Mouse (Mus musculus) monocyte, adult 5-6 weeks (primary cell): Measurements from ENCODE around the gene Hdgfl1. TPM values are rescaled to one million over a fixed set of nuclear protein-coding genes. Genes with fewer than 3 reads are reported as not detected.

Experiments used
- ATAC-seq: fragments of 153-309, 156-312 bp; replicated peaks from 2 replicates; pipeline ENCODE4 v1.8.0; 2017; ENCODE audit warnings: mild to moderate bottlenecking; ENCODE audit not compliant: low TSS enrichment, insufficient number of reproducible peaks, severe bottlenecking, poor library complexity, low FRiP score
- total RNA-seq: library from RNA; stranded (forward); fragments of 200-1000, 200-491, 200-594 nt; gene quantifications from 3 replicates; pipeline ENCODE4 v1.2.3, GENCODE M21; 2017

Gene Hdgfl1
- not detected in 3 replicates for total RNA-seq

DNA sequence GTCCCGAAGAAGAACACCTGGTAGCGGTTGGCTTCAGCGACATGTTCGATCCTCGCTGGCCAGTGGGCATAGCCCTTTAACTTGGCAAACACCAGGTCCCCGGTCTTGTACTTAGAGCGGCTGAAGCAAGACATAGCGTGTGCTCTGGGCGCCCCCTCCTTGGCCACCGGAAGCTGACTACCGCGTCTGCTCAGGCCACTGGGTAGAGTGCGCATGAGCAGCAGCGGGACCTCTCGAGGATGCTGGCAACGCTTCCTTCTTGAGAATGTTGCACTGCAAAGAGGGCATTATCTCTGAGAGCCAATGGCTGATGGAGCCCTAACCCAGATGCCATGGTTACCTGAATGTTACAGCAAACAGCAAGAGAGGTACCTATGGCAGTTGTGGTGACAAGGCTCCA, at the start of gene Hdgfl1:
Gene Hdgfl1 (minus strand): TSS at position 211 of the 400 bp plus-strand sequence.
- ATAC-seq, result no peak

DNA sequence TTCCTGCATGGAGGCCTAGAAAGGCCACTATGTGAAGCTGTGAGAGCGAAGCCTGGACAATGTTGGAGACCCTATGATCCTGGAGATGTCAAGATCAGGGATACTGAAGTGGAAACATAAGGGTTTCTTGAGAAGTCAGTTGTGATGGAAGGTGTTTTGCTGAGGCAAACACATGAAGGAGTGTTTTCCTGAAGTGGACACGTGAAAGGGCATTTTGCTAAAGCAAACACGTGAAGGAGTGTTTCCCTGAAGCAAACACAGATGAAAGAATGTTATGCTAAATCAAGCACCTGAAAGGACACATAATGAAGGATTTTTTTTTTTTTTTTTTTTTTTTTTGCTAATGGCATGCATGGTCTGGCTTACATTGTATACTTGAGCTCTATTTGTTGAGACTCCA, 25.5 kb upstream of the Hdgfl1 start:
- no peak for ATAC-seq

DNA sequence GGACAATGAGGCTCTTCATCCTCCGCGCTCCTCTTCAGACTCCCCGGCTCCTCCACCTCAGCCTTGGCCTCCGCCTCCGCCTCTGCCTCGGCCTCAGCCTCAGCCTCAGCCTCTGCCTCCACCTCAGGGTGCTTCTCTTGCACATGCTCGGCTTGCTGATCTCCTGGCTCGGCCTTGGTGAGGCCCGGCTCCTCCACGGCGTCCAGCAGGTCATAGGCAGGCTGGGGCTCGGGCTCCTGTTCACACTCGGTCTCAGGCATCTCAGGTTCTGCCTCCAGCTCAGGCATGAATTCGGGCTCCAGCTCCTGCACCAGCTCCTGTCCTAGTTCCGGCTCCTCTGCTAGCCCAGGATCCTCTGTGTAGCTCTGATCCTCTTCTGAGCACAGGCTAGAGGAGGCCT, 541 bp downstream of the Hdgfl1 start:
- ATAC-seq, result no peak

DNA sequence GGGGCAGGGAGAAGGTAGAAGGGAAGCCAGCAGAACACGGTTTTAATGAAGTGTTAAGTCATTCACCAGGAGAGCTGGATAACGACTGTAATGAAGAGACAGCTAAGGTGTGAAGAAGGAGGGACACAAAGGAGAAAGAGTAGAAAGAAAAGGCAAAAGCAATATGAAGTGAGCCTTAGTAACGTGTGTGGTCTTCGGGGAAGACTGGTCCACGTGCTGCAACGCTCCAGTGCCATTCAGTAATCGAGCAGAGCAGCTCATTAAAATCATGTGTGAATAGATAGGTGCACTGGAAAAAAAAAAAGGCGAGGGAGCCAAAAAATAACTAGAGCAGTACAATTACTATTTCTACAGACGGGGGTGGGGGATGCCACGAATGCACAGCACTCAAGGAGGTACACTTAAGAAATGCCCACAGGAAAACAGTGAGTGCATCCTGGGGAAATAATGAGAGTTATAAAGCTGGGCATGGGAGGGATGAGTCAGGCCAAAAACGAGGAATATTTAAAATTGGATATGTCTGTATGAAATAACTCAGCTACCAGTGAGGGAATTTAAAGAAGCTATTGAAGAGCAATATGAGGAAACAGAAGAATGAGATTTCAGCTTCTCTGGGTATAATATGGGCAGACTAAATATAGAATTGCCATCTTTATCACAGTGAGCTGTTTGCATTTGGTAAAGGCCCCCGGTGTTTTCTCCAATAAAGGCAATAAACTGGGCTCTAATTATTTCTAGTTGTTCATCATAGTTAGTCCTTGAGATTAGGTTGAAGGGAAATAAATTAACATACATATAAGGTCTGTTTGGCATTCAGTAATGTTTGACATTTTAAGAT, 7.8 kb downstream of the Hdgfl1 start:
- no peak for ATAC-seq

DNA sequence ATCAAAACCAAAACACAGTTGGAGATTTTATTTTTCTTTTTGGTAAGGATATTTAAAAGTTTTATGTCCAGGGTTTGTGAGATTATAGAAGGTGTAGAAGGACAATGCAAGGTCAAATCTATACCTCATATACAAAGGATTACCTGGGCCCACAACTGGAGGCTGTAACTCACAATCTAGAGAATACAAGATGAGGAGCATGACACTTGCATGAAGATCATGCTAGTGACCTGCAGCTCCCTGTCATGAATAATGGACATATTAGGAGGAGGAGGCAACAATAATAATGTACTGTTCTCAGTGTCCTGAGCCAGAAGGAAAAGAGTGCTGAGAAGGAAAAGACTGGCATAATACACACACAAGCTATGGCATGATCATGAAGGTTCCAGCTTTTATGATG, 17.1 kb downstream of the Hdgfl1 start:
- ATAC-seq, result no peak

DNA sequence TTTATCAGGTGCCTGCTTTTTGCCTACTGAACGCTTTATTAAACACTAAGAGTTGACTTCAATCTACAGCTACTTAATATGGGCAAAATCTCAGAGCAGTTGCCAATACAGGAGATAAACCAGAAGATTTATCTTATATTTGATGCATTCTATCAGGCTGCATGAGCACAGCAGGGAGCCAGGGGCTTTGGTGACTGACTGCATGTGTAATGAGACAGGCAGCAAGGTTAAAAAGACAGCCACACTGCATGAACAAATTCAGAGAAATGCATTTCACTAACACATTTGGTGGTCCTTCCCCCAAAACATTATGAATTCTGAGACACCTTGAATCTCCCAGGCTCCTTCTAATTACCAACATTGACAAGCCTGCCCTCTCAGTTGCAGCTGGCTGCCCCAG, 17.6 kb downstream of the Hdgfl1 start:
- ATAC-seq, result no peak

DNA sequence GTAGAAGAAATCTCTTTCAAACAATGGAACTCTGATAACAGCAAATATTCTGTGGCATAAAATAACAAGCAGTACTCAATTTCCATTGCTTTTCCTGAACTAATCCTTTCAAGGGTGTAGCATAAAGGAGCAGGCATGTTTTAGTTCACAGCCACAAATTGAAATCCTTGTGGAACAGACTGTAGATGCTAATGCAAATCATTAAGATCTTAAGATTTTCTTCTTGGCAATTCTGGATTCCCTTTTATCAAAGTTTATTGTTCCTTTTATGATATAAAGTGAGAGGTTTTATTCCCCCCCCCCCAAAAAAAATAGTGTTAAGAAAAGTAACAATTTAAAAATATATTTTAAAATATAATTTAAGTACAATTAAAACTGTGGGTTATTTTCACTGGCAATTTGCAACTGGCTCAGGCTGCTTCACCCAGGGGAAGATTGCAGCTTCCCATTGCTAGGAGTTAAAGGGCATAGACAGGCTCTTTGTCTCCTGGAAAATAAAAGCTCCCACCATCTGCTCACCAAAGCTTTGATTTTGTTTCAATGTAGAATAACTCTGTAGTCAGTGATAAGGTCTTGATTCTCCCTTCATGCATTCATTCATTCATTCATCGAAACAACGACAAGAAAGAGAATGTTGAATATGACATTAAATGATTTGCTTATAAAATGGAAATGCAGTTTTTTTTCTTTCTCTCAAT, 24.1 kb downstream of the Hdgfl1 start:
- no peak for ATAC-seq

DNA sequence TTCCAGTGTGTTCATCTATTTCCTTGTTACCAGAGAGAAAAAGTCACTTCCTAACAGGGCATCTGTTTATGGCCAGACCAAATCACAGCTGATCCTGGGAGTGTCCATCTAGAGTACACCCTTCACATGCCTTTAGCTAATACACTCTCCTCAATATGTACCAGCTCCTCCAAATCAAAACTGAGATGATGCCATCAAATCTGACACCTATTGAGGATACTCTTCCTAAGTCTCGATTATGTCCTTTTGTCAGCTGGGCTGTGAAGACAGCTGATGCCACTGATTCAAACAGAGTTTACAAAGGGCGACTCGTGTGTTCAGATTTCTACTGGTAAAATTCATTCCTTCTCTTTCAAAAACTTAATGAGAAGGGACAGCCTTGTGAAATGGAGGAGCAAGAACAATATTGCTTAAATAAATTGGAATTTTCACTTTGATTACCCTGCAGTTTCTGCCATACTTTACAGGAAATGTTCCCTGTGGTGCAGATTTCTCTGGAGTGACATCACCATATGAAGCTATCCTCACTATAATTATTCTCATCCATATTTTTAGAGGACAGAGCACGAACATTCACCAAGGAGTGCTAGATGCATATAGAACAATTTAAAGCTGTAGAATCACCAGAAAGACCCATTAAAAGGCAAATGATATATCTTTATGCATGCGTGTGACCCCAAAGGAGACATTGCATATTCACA, 24.8 kb downstream of the Hdgfl1 start:
- ATAC-seq, result no peak

DNA sequence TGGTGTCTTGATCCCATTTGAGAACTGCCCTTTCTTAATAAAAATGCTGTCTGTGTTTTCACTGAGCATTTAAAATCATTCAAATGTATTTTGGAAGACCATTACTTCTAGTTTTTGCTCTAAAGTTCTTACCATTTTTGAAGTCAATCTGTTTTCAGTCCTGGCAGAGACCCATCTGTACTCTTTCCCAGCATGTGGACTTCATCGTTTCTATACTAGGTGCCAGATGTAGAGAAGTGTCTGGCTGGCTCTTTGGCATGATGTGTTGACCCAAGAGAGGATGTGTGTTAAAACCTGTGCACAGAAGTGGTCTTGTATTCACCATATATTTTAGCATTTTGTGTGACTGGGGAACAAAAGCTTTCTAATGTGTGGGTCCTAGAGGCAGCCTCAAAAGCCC, 25.9 kb downstream of the Hdgfl1 start:
- ATAC-seq, result no peak

DNA sequence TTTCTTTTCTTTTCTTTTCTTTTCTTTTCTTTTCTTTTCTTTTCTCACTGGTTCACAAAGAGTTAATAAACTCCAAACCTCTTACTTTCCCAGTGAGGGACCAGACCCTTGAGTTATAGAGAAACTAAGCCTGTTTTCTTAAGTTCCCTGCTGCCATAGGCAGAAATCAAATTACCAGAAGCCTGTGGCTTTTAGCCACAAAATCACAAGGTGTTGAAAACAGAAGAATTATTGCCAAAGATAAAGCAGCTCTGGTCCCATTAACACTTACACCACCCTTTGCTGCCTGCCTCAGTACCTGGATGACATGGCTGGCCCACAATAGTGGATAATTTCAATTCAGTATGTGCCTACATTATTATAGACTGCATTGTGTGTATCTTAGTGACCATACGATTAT, 35.0 kb downstream of the Hdgfl1 start:
- no peak for ATAC-seq

DNA sequence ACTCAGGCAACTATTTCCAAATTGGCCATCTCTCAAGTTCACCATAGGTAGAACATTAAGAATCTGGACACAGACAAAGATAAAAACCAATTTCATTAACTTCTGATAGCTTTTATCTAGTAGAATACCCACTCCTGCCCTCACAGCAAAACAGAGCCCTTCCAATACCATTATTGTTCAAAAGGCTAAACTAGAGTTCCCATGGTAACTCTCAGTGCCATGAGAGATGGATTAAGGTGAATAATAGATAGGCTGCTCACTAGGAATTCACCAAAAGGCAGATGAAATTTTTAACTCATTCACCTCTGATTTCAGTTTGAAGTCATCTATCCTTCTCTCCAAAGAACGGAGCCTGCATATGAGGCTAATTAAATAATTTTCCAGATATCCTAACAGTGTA, 45.7 kb downstream of the Hdgfl1 start:
- no peak for ATAC-seq

DNA sequence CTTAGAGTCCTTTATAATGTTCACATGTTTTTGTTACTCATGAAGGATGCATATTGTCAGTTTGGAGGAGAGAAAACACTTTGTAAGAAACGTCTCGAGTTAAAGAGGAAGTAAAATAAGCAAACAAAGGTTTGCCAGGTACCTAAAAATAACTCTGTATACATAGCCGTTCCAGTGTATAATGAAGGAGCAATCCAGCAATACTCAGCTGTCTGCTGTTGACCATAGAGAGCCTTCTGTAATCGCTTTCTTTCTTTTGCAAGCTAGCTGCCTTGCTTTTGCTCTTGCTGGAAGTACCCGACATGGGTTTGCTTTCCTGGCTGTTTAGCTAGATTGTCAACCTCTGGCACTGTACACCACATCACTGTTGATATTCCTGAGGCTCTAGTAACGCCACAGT, 48.6 kb downstream of the Hdgfl1 start:
- no peak for ATAC-seq

DNA sequence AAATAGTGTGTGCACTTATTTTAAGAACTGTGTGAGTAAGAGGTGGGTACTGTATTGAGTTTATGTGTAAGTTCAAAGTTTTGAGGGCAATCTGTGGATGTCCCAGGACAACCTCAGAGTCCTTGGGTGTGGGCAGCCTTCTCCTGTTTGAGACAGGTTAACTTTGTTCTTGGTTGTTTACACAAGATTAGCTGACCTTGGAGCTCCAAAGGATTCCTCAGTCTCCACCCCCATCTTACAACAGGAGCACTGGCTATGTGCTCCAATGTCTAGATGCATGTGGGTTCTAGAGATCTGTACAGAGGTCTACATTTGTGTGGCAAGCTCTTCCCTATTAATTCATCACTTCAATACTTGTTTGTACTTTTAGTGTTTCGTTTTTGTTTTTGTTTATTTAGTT, 49.0 kb downstream of the Hdgfl1 start:
- ATAC-seq, result no peak

DNA sequence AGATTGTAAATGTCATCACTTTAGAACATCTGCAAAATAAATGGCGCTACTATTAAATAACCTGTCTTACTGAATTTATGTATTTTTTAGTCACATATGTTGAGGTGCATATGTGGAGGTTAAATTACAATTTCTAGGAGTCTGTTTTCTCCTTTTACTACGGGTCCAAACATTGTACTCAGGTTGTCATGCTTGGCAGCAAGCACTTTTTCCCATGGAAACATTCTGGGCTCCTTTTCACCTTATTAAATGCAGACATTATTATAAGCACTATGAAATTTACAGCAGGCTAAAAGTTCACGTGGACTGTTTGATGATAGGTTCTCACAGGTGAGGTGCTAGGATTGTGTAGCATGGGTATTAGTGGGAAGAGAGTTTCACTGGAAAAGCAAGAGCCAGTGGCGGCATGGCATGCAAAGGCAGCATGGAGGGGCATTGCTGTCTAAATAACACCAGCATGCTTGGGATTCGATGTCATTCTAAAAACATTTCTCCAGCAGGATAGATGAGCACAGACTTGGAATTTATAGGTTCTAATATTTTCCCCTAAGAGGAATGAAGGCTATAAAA, 50.7 kb downstream of the Hdgfl1 start:
- ATAC-seq, result no peak
